Mouse (Mus musculus): Measurements from ENCODE around the gene Tbc1d2.

DNA sequence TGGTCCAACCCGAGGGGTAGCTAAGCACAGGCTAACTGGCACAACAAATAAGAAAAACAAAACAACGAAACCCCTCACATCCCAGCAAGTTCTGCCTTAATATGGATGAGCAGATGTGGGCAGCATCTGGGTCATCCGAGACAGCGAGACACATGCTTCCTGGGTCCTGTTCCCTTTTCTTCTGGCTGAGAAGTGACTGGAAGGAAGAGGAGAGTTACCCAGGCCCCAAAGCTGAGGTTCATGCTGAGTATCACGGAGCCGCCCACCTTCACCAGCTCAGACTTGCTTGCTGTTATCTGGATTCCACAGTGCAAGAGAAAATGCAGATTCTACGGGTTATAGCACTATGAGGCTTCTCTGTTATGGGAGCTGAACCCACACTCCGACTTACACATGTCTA, 29.1 kb downstream of the Tbc1d2 start:
- TF ChIP-seq CTCF (IDR thresholded peaks at IDR 0.05; ENCODE audit: low read depth, low read length) (no peak), POLR2A (IDR thresholded peaks at IDR 0.05; ENCODE audit: extremely low read depth, insufficient read depth, low read length) (no peak)

Measured in liver, adult 2 months (tissue).